Mouse (Mus musculus): ENCODE measurements around the gene Vsig4. TPM values are rescaled to one million over a fixed set of nuclear protein-coding genes. Genes with fewer than 3 reads are reported as not detected.
"Not testable (repeated sequence)": the region's sequence is repeated elsewhere in the genome, so short reads cannot be mapped to it uniquely, and the experiment has no call there.

The Vsig4 gene
- under 1 TPM in 1 of 2 experiments, not detected in 1; 0.32 TPM for total RNA-seq (2021)
- not detected in 2 replicates for polyA plus RNA-seq (2012; rRNA removed)
- long read RNA-seq = 0 reads

DNA sequence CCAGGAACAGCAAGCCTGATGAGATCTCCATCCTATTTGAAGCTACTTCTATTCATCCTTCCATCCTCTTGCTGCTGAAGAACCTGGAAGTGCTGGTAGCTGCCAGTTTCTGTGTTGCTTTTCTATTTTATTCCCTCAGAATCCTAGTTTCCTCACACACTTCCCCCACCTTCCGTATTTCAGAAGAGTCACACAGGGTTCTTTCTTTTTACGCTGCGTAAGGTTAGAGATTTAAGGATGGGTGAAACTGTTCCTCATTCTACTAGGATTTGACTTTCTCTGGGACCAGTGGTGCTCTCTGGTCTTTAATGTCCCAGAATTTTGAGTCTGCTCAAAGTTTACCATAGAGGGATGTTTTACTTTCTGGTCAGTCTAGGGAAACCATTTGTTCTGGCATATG is at the start of gene Vsig4:
Vsig4 (minus strand) TSS at position 101 of the 400 bp plus-strand sequence.
- DNase-seq = no peak

- no peak for DNase-seq
These were observed 45.9 kb upstream of the Vsig4 start for GRCm38 (mm10) chrX:96339108-96339507.

DNA sequence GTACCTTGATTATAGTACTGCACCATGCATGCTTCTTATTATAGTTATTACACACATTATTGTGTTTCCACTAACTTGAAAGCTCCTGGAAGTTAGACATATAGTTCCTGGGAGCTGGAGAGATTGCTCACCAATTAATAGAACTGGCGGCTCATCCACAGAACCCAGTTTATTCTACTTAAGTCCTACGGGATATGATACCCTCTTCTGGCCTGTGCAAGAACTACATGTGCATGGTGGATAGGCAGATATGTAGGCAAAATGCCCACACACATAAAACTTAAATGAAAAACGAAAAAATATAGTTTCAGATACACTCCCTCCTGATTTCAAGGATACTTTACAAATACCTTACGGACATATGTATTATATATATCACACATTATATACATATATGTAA is 36.5 kb upstream of the Vsig4 start:
- DNase-seq = no peak

GRCm38 (mm10) chrX:96256509-96256908 is 36.7 kb downstream of the Vsig4 start:
- no peak for DNase-seq

DNA sequence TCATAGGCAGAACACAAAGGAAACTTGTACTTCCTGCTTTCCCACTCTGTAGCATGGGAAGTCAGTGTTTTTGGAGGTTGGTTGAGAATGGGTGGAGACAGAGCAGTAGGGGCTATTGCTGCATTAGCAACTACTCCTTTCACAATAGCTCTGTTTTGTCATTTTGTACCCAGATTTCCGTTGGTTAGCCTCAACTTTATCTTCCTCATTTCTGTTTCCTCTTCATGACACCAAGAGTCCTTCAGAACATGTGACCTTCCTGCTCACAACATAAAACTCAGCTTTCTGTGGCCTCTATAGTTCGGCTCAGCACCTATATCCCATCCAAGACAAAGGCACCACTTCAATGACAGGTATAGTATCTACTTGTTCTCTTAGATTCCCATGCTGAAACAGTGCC is 53.6 kb downstream of the Vsig4 start:
- no peak for DNase-seq

- DNase-seq = no peak
These were observed 54.2 kb downstream of the Vsig4 start for GRCm38 (mm10) chrX:96239037-96239436.

GRCm38 (mm10) chrX:96235775-96236174 is 57.5 kb downstream of the Vsig4 start:
- DNase-seq = no peak

GRCm38 (mm10) chrX:96227030-96227429 is 66.2 kb downstream of the Vsig4 start:
- no peak for DNase-seq

DNA sequence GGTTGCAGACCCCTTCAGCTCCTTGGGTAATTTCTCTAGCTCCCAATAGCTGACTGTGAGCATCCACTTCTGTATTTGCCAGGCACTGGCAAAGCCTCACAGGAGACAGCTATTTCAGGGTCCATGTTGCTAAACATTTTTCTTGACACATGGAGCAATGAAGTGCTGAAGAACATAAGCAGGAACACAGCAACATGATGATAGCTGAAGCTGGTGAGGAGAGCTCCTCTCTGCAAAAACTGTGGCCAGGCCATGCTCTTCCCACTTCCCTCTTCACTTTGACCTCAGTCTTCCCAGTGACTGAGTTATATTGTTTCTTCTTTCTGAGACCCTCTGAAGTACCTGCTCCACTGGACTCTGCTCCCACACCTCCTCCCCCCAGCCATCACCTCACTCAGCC is 67.8 kb downstream of the Vsig4 start:
- no peak for DNase-seq

DNA sequence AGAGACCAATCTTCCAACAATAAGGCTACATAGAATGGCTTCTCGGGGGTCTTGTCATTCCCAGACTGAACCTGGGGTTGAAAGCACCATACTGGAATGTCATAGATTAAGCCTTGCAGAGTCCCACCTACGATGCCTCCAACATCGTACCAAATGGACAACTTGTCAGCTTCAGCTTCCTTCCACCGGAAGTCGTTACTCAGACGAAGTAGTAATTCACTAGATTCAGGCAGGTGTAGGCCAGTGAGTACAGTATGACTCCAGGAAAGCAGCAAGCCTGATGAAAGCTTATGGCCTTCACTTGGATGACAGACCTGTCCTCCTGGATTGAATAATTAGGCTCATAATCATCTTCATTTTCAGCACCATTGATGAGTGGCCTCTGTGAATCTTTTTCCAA is 69.0 kb downstream of the Vsig4 start:
- no peak for DNase-seq

- DNase-seq = no peak
These were observed 75.2 kb downstream of the Vsig4 start for GRCm38 (mm10) chrX:96218088-96218487.

DNA sequence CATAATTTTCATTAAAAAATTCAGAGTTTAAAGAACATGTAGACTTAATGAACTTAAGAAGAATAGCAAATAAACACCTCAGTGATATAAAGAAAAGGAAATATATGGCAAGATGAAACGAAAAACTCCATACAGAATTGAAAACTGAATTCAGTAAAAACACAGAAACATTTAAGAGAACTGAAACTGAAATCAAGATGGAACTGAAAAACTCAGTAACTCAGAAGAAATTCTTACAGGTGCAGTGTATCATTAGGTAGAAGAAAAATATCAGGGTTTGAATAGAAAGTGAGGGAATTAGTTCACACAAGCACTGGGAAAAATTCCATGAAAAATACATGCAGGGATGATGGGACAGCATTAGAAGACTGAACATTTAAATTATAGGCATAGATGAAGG is 86.4 kb downstream of the Vsig4 start:
- no peak for DNase-seq

- DNase-seq = not testable (repeated sequence)
These were observed 88.1 kb downstream of the Vsig4 start for GRCm38 (mm10) chrX:96205143-96205542.

Small RNA genes within 50 kb of the gene (microRNA-seq; reads per million reads assigned to microRNA genes)
- gene Mir223 = 46.3 to 156 reads per million in 2 experiments

Other genes with a start within 250 kb of the Vsig4 start
- gene Msn, start 197.4 kb downstream of the Vsig4 start, total RNA-seq (2021) = 100 to 1,000 TPM; 137 to 173 TPM
- gene Msn, start 197.4 kb downstream of the Vsig4 start, polyA plus RNA-seq (2012; rRNA removed) = 66.0 and 73.9 TPM in 2 replicates
- 1 to 10 TPM; 3.9 to 8.8 TPM for gene Heph, start 161.9 kb upstream of the Vsig4 start, total RNA-seq (2021)
- gene Heph, start 161.9 kb upstream of the Vsig4 start, polyA plus RNA-seq (2012; rRNA removed) = 0.95 and 1.3 TPM in 2 replicates
- gene Hsf3, start 162.9 kb upstream of the Vsig4 start, total RNA-seq (2021) = not detected
- gene Hsf3, start 162.9 kb upstream of the Vsig4 start, polyA plus RNA-seq (2012; rRNA removed) = not detected in 2 replicates

All from adrenal gland, adult 2 months (tissue).